Mouse (Mus musculus): ENCODE data around the gene Akap10. TPM values are rescaled to one million over a fixed set of nuclear protein-coding genes. Genes with fewer than 3 reads are reported as not detected.

Akap10 gene
- total RNA-seq, 2 experiments from 2014 or later: 8.1 to 9.0 TPM

GRCm38 (mm10) chr11:61839182-61839581, 90.9 kb downstream of the Akap10 start:
- intact Hi-C loops (cut with DNase I): no loop called here
- DNase-seq: no peak

Other genes with a start within 250 kb of the Akap10 start
- under 1 TPM; 0.12 to 0.18 TPM for gene Fam83g, start 246.2 kb downstream of the Akap10 start, total RNA-seq (2021)
- not detected for gene Slc5a10, start 209.4 kb downstream of the Akap10 start, total RNA-seq (2021)
- gene Prpsap2, start 168.2 kb downstream of the Akap10 start, total RNA-seq (2021): 1 to 10 TPM; 3.0 to 4.6 TPM
- 10 to 100 TPM; 71.9 to 73.6 TPM for gene Ulk2, start 75.2 kb downstream of the Akap10 start, total RNA-seq (2021)
- gene Specc1, start 26.5 kb upstream of the Akap10 start, total RNA-seq (2021): 1 to 10 TPM; 1.9 to 2.3 TPM

Measured in gastrocnemius, postnatal 36 days (tissue).